Comparison of ENCODE assay signal across 8 mouse cellular contexts in the genomic region with DNA sequence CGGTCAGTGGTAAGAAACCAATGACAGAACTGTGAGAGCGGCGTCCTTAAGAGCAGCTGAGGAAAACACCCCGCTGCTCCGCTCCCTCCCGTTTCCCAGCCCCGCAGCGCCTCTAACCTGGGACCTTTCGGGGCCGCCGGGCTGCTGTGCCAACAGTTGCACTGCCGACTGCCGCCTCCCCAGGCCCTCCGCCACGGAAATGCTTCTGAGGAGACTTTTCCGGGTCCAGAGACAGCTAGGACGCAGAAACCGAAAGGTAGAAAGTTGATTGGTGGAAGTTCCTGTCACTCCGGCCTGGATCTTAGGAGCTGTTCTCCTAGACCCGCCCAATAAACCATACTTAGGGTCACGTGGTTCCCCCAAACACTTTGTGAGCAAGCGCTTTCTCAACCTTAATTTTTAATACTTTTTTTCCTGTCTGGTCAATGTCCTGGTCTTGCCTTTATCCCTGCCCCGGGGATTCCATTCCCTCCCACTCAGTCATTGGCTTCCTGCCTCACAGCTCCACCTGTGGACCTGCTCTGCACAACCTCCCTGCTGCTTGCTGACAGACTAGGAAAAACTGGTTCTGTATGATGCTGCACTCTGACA. TPM values are rescaled to one million over a fixed set of nuclear protein-coding genes. Genes with fewer than 3 reads are reported as not detected.
DNase-seq lines count a peak whose midpoint lies in the region; ATAC-seq and TF ChIP-seq lines count a peak whose summit lies in the region.
"Not testable (repeated sequence)": the region's sequence is repeated elsewhere in the genome, so short reads cannot be mapped to it uniquely, and the experiment has no call there.

TSS of gene Zfp994 (minus strand) at position 195 of the 591 bp plus-strand sequence.

- not testable (repeated sequence) for H3K4me1 ChIP-seq in heart, embryonic 12.5 days (replicated peaks); kidney, postnatal 0 days (replicated peaks; ENCODE audit: insufficient read depth, low read length); liver, embryonic 11.5 days (replicated peaks; ENCODE audit: control insufficient read depth, insufficient read depth, low read length); stomach, embryonic 14.5 days (ENCODE audit: control insufficient read depth, insufficient read depth, low read length)

- WGBS in heart, embryonic 12.5 days, result under 1% methylated on average over 23 of the region's 23 CpGs
- under 1% methylated on average over 23 of the region's 23 CpGs for WGBS in kidney, postnatal 0 days
- under 1% methylated on average over 23 of the region's 23 CpGs for whole genome bisulfite sequencing in liver, embryonic 11.5 days
- WGBS in stomach, embryonic 14.5 days, result under 1% methylated on average over 23 of the region's 23 CpGs

- peak within 1 kb of the TSS; percentile 71 for H3K4me3 ChIP-seq in heart, embryonic 12.5 days
- H3K4me3 ChIP-seq in kidney, postnatal 0 days (replicated peaks; ENCODE audit: low read depth, low read length), result peak within 1 kb of the TSS; percentile 54
- peak within 1 kb of the TSS; percentile 64 for H3K4me3 ChIP-seq in liver, embryonic 11.5 days (ENCODE audit: low read depth, low read length)
- H3K4me3 ChIP-seq in stomach, embryonic 14.5 days (ENCODE audit: low read depth, low read length), result peak within 1 kb of the TSS; percentile 49

- H3K27ac ChIP-seq in heart, embryonic 12.5 days (ENCODE audit: poor library complexity, severe bottlenecking), result peak within 1 kb of the TSS; percentile 73; the same call in 1 of the 2 replicates
- peak within 1 kb of the TSS; percentile 82 for H3K27ac ChIP-seq in kidney, postnatal 0 days
- H3K27ac ChIP-seq in liver, embryonic 11.5 days (ENCODE audit: low read depth, low read length), result not testable (repeated sequence)
- H3K27ac ChIP-seq in stomach, embryonic 14.5 days (ENCODE audit: low read length), result peak within 1 kb of the TSS; percentile 66; the same call in 1 of the 2 replicates

- H3K9me3 ChIP-seq in heart, embryonic 12.5 days (replicated peaks); kidney, postnatal 0 days (replicated peaks; ENCODE audit: low read length); liver, embryonic 11.5 days (ENCODE audit: control insufficient read depth, low read length); stomach, embryonic 14.5 days (ENCODE audit: control insufficient read depth, low read depth, low read length): not testable (repeated sequence)

- H3K36me3 ChIP-seq in heart, embryonic 12.5 days; kidney, postnatal 0 days (ENCODE audit: insufficient read depth, low read length); liver, embryonic 11.5 days (ENCODE audit: control insufficient read depth, insufficient read depth, low read length); stomach, embryonic 14.5 days (ENCODE audit: control insufficient read depth, insufficient read depth, low read length): not testable (repeated sequence)

- H3K4me2 ChIP-seq in heart, embryonic 12.5 days, result peak within 1 kb of the TSS; percentile 64
- peak within 1 kb of the TSS; percentile 54 for H3K4me2 ChIP-seq in kidney, postnatal 0 days (ENCODE audit: low read length)
- H3K4me2 ChIP-seq in liver, embryonic 11.5 days, result peak within 1 kb of the TSS; percentile 66
- peak within 1 kb of the TSS; percentile 29 for H3K4me2 ChIP-seq in stomach, embryonic 14.5 days (replicated peaks; ENCODE audit: low read depth, low read length)

- H3K9ac ChIP-seq in heart, embryonic 12.5 days, result peak within 1 kb of the TSS; percentile 74
- peak within 1 kb of the TSS; percentile 71 for H3K9ac ChIP-seq in kidney, postnatal 0 days (ENCODE audit: low read depth, low read length)
- peak within 1 kb of the TSS; percentile 68; the same call in 1 of the 2 replicates for H3K9ac ChIP-seq in liver, embryonic 11.5 days (ENCODE audit: low read depth, low read length)
- not testable (repeated sequence) for H3K9ac ChIP-seq in stomach, embryonic 14.5 days (replicated peaks; ENCODE audit: low read depth, low read length)

- peak; percentile 98 for ATAC-seq in erythroid progenitor cell, adult 5-6 weeks (replicated peaks; ENCODE audit: low FRiP score, poor library complexity, severe bottlenecking)
- peak; percentile 99 for ATAC-seq in heart, embryonic 12.5 days (ENCODE audit: insufficient number of reproducible peaks, low FRiP score)
- peak; percentile 99 for ATAC-seq in kidney, postnatal 0 days (replicated peaks; ENCODE audit: low FRiP score, low read depth)
- ATAC-seq in liver, embryonic 11.5 days (replicated peaks; ENCODE audit: low FRiP score), result peak; percentile 100
- peak; percentile 100 for ATAC-seq in stomach, embryonic 14.5 days (ENCODE audit: insufficient number of reproducible peaks, insufficient read depth, low FRiP score, low read depth)

- not testable (repeated sequence) for H3K27me3 ChIP-seq in heart, embryonic 12.5 days (replicated peaks); kidney, postnatal 0 days (ENCODE audit: insufficient read depth, low read length); liver, embryonic 11.5 days (replicated peaks; ENCODE audit: control insufficient read depth, insufficient read depth, low read length); stomach, embryonic 14.5 days (ENCODE audit: control insufficient read depth, insufficient read depth, low read length)

- DNase-seq in CD4-positive helper T cell, adult 2 months (ENCODE audit: low read depth, low spot score), result peak; percentile 96
- DNase-seq in brain, embryonic 18.5 days (ENCODE audit: low read depth, low spot score), result peak; percentile 95
- DNase-seq in kidney, postnatal 0 days (ENCODE audit: low spot score), result peak; percentile 97
- peak; percentile 85 for DNase-seq in liver, embryonic 11.5 days (ENCODE audit: low spot score)
- peak; percentile 96 for DNase-seq in naive thymus-derived CD4-positive, alpha-beta T cell, adult 2 months (ENCODE audit: low read depth)

- peak; percentile 34; the same call in 1 of the 2 replicates for TF ChIP-seq CTCF in kidney, postnatal 0 days (IDR thresholded peaks at IDR 0.05; ENCODE audit: low read depth)

RNA-seq across cellular contexts. Expression of gene Zfp994, which starts in this region (rescaled TPM):
- total RNA-seq in erythroid progenitor cell, adult 5-6 weeks (2015; ENCODE audit: low replicate concordance), result 1.7 and 3.6 TPM in 2 replicates
- total RNA-seq in erythroid progenitor cell, adult 5-6 weeks (2017; ENCODE audit: low replicate concordance), result 0.23 and 1.5 TPM in 2 replicates
- polyA plus RNA-seq in heart, embryonic 12.5 days (2016; fragmentation: Nextera tagmentation; extraction: Ambion mirVana), result 2.1 and 2.5 TPM in 2 replicates
- polyA plus RNA-seq in kidney, postnatal 0 days (2015; fragmentation: Nextera tagmentation; extraction: Ambion mirVana), result 3.7 TPM in 2 replicates
- polyA plus RNA-seq in liver, embryonic 11.5 days (2014; fragmentation: Nextera tagmentation; extraction: Ambion mirVana), result 2.9 and 3.1 TPM in 2 replicates
- 3.6 and 4.6 TPM in 2 replicates for polyA plus RNA-seq in stomach, embryonic 14.5 days (2014; fragmentation: Nextera tagmentation; extraction: Ambion mirVana)
